Mouse (Mus musculus) hindbrain, embryonic 11.5 days (tissue): ENCODE results near the gene Gng5. TPM values are rescaled to one million over a fixed set of nuclear protein-coding genes. Genes with fewer than 3 reads are reported as not detected.

ENCODE experiments used
- ATAC-seq: fragments of 200-750 bp; cut with Nextera tagmentation; 2 replicates; pipeline ENCODE4 v1.8.0; 2017; ENCODE audit warnings: mild to moderate bottlenecking, moderate TSS enrichment, moderate library complexity; ENCODE audit not compliant: low FRiP score
- DNase-seq: peaks from one replicate; pipeline ENCODE4 v3.0.0-alpha.2; 2015; ENCODE audit warnings: low spot score
- H3K27ac ChIP-seq: fragments of 300-500 bp; sonication (generic); 2 replicates; pipeline ENCODE4 v1.5.1; 2014; ENCODE audit warnings: mild to moderate bottlenecking, low read depth, low read length
- H3K27me3 ChIP-seq: fragments of 300-500 bp; sonication (generic); 2 replicates; pipeline ENCODE4 v1.6.1; 2014; ENCODE audit warnings: mild to moderate bottlenecking, low read length, moderate library complexity, mixed read lengths; ENCODE audit not compliant: control insufficient read depth, insufficient read depth
- H3K36me3 ChIP-seq: fragments of 300-500 bp; sonication (generic); 2 replicates; pipeline ENCODE4 v1.6.1; 2014; ENCODE audit warnings: mild to moderate bottlenecking, low read length, moderate library complexity, mixed read lengths; ENCODE audit not compliant: control insufficient read depth, insufficient read depth
- H3K4me1 ChIP-seq: fragments of 300-500 bp; sonication (generic); replicated peaks from 2 replicates; pipeline ENCODE4 v1.6.1; 2014; ENCODE audit warnings: low read length, mixed read lengths; ENCODE audit not compliant: control insufficient read depth, insufficient read depth
- H3K4me2 ChIP-seq: fragments of 300-500 bp; sonication (generic); replicated peaks from 2 replicates; pipeline ENCODE4 v1.6.1; 2014; ENCODE audit warnings: mild to moderate bottlenecking, low read depth, low read length
- H3K4me3 ChIP-seq: fragments of 300-500 bp; sonication (generic); 2 replicates; pipeline ENCODE4 v1.5.1; 2014; ENCODE audit warnings: low read depth, low read length
- H3K9ac ChIP-seq: fragments of 300-500 bp; sonication (generic); 2 replicates; pipeline ENCODE4 v1.6.1; 2014; ENCODE audit warnings: low read depth, low read length
- H3K9me3 ChIP-seq: fragments of 300-500 bp; sonication (generic); 2 replicates; pipeline ENCODE4 v1.6.1; 2016; ENCODE audit warnings: low read length; ENCODE audit not compliant: control insufficient read depth
- WGBS: fragments of 180-500 bp; shearing (Covaris S2); extraction: QIAGEN DNeasy Blood & Tissue Kit; methylation state at CpG from one replicate; pipeline ENCODE4 v1.1.7; 2014; 5-methylcytosine and 5-hydroxymethylcytosine counted together
- polyA plus RNA-seq: library from polyadenylated mRNA; unstranded; fragments of >200 nt; fragmentation: Nextera tagmentation; extraction: Ambion mirVana; gene quantifications from 2 replicates; pipeline ENCODE4 v1.2.1, GENCODE M21; 2014

Gng5 gene
- polyA plus RNA-seq, 1 experiment from 2014 or later: 1,042 TPM

DNA sequence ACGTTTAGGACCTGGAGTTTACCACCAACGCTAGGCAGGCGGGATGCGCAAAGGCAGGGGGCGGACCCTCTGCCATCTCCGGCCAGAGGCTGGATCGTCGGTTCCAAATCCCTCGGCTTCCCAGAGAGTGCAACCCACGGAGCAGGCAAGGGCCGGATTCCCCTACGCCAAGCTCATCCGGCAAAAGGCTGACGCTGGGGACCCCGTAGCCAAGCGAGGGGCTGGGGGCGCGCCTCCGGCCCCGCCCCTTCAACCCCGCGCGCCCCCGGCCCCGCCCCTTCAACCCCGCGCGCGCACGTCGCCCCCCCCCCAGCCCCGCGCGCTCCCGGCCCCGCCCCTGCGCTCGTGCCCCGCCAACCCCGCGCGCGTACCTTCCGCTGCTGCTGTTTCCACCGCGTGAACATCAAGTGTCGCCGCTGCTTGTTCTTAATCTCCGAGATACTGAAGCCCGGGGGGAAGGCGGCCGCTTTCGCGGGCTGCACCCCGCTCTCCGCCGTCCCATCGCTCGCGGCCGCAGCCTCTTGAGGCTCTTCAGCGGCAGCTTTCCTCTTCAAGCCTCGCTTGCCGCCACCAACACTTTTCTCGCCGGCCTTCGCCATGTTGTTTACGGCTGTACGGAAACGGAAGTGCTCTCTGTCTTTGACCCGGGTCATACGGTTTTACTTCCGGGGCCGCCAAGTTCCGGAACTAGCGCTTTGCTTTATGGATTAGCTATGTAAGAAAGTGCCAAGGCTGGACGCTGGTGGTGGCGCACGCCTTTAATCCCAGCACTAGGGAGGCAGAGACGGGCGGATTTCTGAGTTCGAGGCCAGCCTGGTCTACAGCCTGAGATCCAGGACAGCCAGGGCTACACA, 21.4 kb downstream of the Gng5 start, which contains the start of gene Rpf1:
TSS of gene Rpf1 (minus strand) at position 632 of the 854 bp plus-strand sequence.
- no peaks in the 10 kb centered on the region for H3K4me1 ChIP-seq
- peak within 1 kb of the TSS; percentile 79 for H3K4me3 ChIP-seq
- peak within 1 kb of the TSS; percentile 70 for H3K4me2 ChIP-seq
- WGBS: under 1% methylated on average over 59 of the region's 82 CpGs
- peak within 1 kb of the TSS; percentile 92 for H3K27ac ChIP-seq
- H3K36me3 ChIP-seq: no peaks in the 10 kb centered on the region
- DNase-seq (peak; percentile 90), ATAC-seq (peak; percentile 98)
- no peaks in the 10 kb centered on the region for H3K9me3 ChIP-seq
- peak within 1 kb of the TSS; percentile 93 for H3K9ac ChIP-seq
- H3K27me3 ChIP-seq: no peaks in the 10 kb centered on the region

- peak overlapping the region; percentile 93; the same call in 1 of the 2 replicates for H3K9ac ChIP-seq
- peak overlapping the region; percentile 79 for H3K4me3 ChIP-seq
- H3K36me3 ChIP-seq: no peaks in the 10 kb centered on the region
- no peak for DNase-seq
- H3K4me2 ChIP-seq: peak overlapping the region; percentile 70
- no peaks in the 10 kb centered on the region for H3K27me3 ChIP-seq
- no peaks in the 10 kb centered on the region for H3K9me3 ChIP-seq
- ATAC-seq: peak; percentile 20; the same call in 1 of the 2 replicates
- H3K27ac ChIP-seq: peak overlapping the region; percentile 92
- no peaks in the 10 kb centered on the region for H3K4me1 ChIP-seq
- 17% methylated on average over 8 of the region's 8 CpGs for WGBS
These were observed 22.0 kb downstream of the Gng5 start for GRCm38 (mm10) chr3:146521652-146522020.

- Histone ChIP-seq H3K4me3 (no peak overlapping the region), H3K9ac (no peak overlapping the region), H3K27me3 (no peaks in the 10 kb centered on the region), H3K4me2 (no peak overlapping the region), H3K36me3 (no peaks in the 10 kb centered on the region), H3K4me1 (no peaks in the 10 kb centered on the region), H3K9me3 (no peaks in the 10 kb centered on the region), H3K27ac (no peak overlapping the region)
- 49% methylated on average over 2 of the region's 2 CpGs for WGBS
- no peak for DNase-seq
- ATAC-seq: no peak
These were observed 28.7 kb downstream of the Gng5 start for GRCm38 (mm10) chr3:146528335-146528734.

DNA sequence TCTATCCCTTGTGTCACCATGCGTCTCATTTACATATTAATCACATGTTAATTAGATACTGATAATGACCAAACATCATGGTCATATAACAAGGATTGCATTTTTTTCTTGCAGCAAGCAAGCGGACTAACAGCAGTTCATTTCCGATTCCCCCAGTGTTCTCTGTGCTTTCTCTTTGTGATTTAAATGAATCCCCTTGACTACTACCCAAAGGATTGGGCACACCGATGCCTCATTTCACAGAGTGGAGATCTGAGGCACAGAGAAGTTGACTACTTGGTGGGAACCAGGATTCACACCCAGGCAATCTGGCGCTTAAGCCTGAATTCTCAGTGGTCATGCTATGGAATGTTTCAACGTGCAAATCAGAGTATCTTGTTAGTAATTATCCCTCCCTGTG, 35.4 kb downstream of the Gng5 start:
- WGBS: 70% methylated on average over 6 of the region's 6 CpGs
- Histone ChIP-seq H3K4me1 (no peaks in the 10 kb centered on the region), H3K4me3 (no peak overlapping the region), H3K27ac (no peak overlapping the region), H3K36me3 (no peaks in the 10 kb centered on the region), H3K4me2 (no peak overlapping the region), H3K9ac (no peak overlapping the region), H3K27me3 (no peaks in the 10 kb centered on the region), H3K9me3 (no peaks in the 10 kb centered on the region)
- no peak for DNase-seq
- ATAC-seq: no peak

GRCm38 (mm10) chr3:146540521-146541273, 41.1 kb downstream of the Gng5 start:
- DNase-seq (no peak), ATAC-seq (no peak)
- H3K9ac ChIP-seq: no peak overlapping the region
- no peaks in the 10 kb centered on the region for H3K36me3 ChIP-seq
- no peak overlapping the region for H3K27ac ChIP-seq
- no peaks in the 10 kb centered on the region for H3K27me3 ChIP-seq
- no peak overlapping the region for H3K4me2 ChIP-seq
- WGBS: 82% methylated on average over 4 of the region's 4 CpGs
- no peaks in the 10 kb centered on the region for H3K4me1 ChIP-seq
- no peak overlapping the region for H3K4me3 ChIP-seq
- H3K9me3 ChIP-seq: no peaks in the 10 kb centered on the region

DNA sequence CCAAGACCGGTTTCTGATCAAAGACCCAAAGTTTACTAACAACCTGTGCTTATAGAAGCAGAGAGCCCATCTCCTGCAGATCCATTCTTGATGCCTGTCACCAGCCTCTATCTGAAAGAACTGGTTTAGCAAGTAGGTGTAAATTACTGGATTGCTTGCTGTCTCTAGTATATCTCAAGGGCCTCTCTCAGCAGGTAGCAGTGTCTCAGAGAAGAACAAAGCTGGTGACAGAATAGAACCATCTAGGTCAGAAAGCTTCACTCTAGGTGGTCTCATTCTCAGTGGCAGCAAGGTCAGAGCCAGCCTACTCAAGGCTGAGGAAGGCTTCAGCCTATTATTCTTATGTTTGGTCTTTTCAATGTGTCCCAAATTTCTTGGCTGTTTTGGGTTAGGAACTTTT, 44.0 kb downstream of the Gng5 start:
- no peak overlapping the region for H3K27ac ChIP-seq
- WGBS: 17% methylated on average over 1 of the region's 1 CpGs
- H3K4me1 ChIP-seq: no peaks in the 10 kb centered on the region
- no peaks in the 10 kb centered on the region for H3K27me3 ChIP-seq
- DNase-seq (no peak), ATAC-seq (no peak)
- H3K4me2 ChIP-seq: no peak overlapping the region
- H3K4me3 ChIP-seq: no peak overlapping the region
- no peak overlapping the region for H3K9ac ChIP-seq
- H3K36me3 ChIP-seq: no peaks in the 10 kb centered on the region
- H3K9me3 ChIP-seq: no peaks in the 10 kb centered on the region

- H3K4me2 ChIP-seq: no peak overlapping the region
- no peak overlapping the region for H3K9ac ChIP-seq
- no peak for DNase-seq
- no peak for ATAC-seq
- H3K9me3 ChIP-seq: no peaks in the 10 kb centered on the region
- H3K27me3 ChIP-seq: no peaks in the 10 kb centered on the region
- H3K4me1 ChIP-seq: no peaks in the 10 kb centered on the region
- H3K27ac ChIP-seq: no peak overlapping the region
- WGBS: 89% methylated on average over 7 of the region's 7 CpGs
- H3K4me3 ChIP-seq: no peak overlapping the region
- H3K36me3 ChIP-seq: no peaks in the 10 kb centered on the region
These were observed 55.2 kb downstream of the Gng5 start for GRCm38 (mm10) chr3:146554816-146555215.
